Mouse (Mus musculus): ENCODE results near the gene Wwc2.

Gene Wwc2

DNA sequence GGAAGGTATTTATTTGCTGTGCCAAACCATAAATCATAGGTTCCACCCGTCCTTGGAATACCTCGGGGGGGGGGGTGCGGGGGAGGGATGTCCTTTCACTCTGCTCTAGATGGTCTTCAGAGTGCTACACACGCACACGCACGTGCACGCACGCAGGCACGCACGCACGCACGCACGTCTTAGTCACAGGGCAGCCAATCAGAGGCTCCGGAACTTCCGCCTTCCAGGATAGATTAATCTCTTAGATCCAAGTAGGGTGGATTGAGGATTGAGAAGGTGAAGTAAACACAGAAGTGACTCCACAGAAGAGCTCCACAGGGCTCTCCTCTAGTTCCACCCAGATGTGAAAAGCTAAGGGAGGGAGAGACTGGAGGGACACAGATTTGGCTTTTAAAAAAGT is 204.4 kb downstream of the Wwc2 start:
- DNase-seq (ENCODE audit: low spot score): no peak

DNA sequence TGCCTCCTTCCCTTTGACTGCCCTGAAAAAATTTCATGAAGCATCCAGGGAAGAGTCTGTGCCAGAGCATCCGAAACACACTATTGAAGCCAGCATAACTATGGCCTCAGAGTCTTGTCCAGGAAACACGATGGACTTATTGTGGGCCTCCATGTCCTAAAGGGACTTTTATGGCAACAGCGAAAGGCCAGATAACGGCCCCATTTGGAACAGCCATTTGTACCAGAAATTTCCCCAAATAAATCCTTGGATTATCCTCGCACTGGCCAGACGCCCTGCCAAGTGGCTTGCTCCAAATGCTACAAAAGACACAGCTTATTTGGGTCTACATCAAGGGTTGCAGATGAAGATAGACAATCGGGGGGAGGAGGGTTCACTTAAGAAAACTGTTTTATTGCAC is 206.3 kb downstream of the Wwc2 start:
- DNase-seq (ENCODE audit: low spot score): no peak

DNA sequence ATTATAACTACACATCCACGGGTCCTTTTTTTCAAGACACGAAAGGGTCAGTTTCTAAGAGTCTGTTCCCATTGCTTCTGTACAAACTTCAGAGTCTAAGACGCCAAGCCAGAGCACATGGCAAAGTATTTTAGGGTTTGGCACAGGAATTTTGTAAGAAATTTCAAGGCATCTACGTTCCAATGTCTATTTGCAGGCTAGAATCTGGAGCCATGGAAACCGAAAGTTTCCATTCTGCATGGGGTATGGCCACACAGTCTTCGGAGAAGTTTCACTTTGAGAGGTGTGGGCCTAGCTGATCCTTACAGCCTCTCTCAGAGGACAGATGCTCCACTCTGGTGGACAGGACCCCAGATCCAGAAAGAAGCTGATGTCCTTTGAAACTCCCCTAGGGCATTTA is 206.8 kb downstream of the Wwc2 start:
- DNase-seq (ENCODE audit: low spot score): no peak

DNA sequence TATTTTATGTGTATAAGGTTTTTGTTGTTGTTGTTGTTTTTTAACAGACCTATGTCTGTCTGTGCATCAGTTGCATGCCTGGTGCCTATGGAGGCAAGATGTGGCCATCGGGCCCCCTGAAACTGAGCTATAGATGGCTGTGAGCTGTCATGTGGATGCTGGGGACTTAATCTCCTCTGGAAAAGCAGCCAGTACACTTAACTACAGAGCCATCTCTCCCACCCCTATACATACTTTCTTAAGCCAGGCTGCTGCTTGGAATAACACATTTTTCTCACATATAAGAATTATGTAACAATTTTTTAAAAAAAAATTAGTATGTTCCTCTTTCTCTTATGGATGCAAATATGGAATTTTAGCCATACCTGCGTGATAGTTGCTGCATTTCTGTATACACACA is 207.2 kb downstream of the Wwc2 start:
- DNase-seq (ENCODE audit: low spot score): no peak

DNA sequence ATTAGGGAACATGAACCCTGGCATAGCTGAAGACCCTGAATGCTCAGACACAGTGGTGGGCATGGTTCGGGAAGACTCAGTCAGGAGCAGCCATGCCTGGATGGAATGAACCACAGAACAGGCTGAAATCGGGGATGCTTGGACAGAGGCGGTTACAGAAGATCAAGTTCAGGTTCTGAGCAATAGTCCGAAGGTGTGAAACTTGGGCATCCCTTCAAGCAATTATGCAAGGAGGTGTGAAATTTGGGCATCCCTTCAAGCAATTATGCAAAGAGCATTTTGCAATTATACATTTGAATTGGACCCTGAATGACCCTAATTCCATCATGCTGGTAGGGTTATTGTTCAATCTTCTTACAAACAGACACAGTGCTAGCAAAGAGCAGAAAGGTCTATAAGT is 208.8 kb downstream of the Wwc2 start:
- DNase-seq (ENCODE audit: low spot score): no peak

DNA sequence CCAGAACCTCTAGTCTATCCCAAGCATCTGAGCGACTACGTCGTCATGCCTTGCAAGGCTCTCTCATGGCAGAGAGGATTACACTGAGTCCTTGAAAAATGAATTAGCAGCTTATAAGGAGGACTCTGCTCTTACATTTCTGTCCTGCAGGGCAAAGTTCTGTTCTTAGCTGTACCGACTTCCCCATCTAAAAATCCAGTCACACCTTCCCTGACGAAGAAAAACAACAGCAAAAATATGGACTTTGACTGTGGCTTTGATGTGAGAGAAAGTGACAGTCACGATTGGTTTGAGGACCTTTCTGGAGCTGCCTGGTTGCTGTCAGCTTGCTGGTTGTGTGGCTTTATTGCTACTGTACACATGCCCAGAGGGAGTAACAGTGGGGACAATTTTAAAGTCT is 211.1 kb downstream of the Wwc2 start:
- DNase-seq (ENCODE audit: low spot score): no peak

DNA sequence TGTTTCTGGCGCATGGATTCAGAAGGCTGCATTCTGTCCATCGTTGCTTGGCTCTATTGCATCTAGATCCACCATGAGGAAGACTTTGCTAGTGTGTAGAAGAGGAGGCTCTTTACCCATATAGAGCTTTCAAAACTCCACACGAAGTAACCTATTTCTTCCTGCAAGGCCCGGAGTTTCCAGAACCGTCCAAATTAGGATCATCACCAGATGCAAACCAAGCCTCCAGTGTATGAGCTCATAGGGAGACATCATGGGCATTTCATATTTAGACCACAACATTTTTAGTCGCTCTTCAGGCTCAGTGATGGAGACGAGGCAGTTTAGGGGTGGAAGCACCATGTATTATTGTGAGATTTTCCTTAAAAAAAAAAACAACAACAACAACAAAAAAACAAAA is 213.3 kb downstream of the Wwc2 start:
- no peak for DNase-seq (ENCODE audit: low spot score)
